9 mouse cellular contexts compared by ENCODE assay signal in genomic region chr2:93187323-93187996, GRCm38 (mm10). TPM values are rescaled to one million over a fixed set of nuclear protein-coding genes. Genes with fewer than 3 reads are reported as not detected.
A peak's percentile ranks its signal among the peaks of the same experiment; 100 is the strongest.
DNase-seq lines count a peak whose midpoint lies in the region; ATAC-seq and TF ChIP-seq lines count a peak whose summit lies in the region.
"Had no signal": no experiment of that assay in that cellular context is flagged by ENCODE, and none has a peak within 500 bp of the region (broad histone marks: within the 10 kb centered on the region; RNA-seq: fewer than 3 reads in every experiment).

Gene Trp53i11 (plus strand): TSS chr2:93187548.

- H3K36me3 ChIP-seq in forebrain, embryonic 10.5 days (replicated peaks) = no peaks in the 10 kb centered on the region
- no peaks in the 10 kb centered on the region for H3K36me3 ChIP-seq in heart, embryonic 13.5 days
- no peaks in the 10 kb centered on the region for H3K36me3 ChIP-seq in kidney, embryonic 16.5 days (ENCODE audit: insufficient read depth, low read length)
- H3K36me3 ChIP-seq in liver, embryonic 12.5 days = no peaks in the 10 kb centered on the region
- H3K36me3 ChIP-seq in myocyte (ENCODE audit: control insufficient read depth, insufficient read depth) = no peaks in the 10 kb centered on the region
- H3K36me3 ChIP-seq: G1E had no signal

- H3K9me3 ChIP-seq in forebrain, embryonic 10.5 days = no peaks in the 10 kb centered on the region
- H3K9me3 ChIP-seq in heart, embryonic 13.5 days = no peaks in the 10 kb centered on the region
- no peaks in the 10 kb centered on the region for H3K9me3 ChIP-seq in kidney, embryonic 16.5 days (ENCODE audit: low read length)
- H3K9me3 ChIP-seq in liver, embryonic 12.5 days (replicated peaks) = no peaks in the 10 kb centered on the region
- H3K9me3 ChIP-seq: G1E had no signal

- WGBS in forebrain, embryonic 10.5 days = under 1% methylated on average over 69 of the region's 69 CpGs
- WGBS in heart, embryonic 13.5 days = under 1% methylated on average over 67 of the region's 69 CpGs
- under 1% methylated on average over 63 of the region's 69 CpGs for WGBS in kidney, embryonic 16.5 days
- 1% methylated on average over 58 of the region's 69 CpGs for WGBS in liver, embryonic 12.5 days (ENCODE audit: insufficient replicate concordance)

- peak within 1 kb of the TSS; percentile 100 for H3K4me2 ChIP-seq in heart, embryonic 13.5 days
- H3K4me2 ChIP-seq in kidney, embryonic 16.5 days (replicated peaks; ENCODE audit: low read depth, low read length) = peak within 1 kb of the TSS; percentile 99
- H3K4me2 ChIP-seq in liver, embryonic 12.5 days = peak within 1 kb of the TSS; percentile 76
- peak within 1 kb of the TSS; percentile 84 for H3K4me2 ChIP-seq in myocyte (ENCODE audit: low read depth)

- peaks cover 74% of the 10 kb centered on the region for H3K27me3 ChIP-seq in forebrain, embryonic 10.5 days (ENCODE audit: poor library complexity, severe bottlenecking)
- H3K27me3 ChIP-seq in heart, embryonic 13.5 days (replicated peaks) = peaks cover 52% of the 10 kb centered on the region
- H3K27me3 ChIP-seq in kidney, embryonic 16.5 days (ENCODE audit: insufficient read depth, low read length) = peaks cover 7% of the 10 kb centered on the region; the same call in 1 of the 2 replicates
- H3K27me3 ChIP-seq in liver, embryonic 12.5 days (replicated peaks) = peaks cover 96% of the 10 kb centered on the region
- H3K27me3 ChIP-seq in myocyte (ENCODE audit: control insufficient read depth, insufficient read depth, insufficient read length) = peaks cover 39% of the 10 kb centered on the region

- H3ac ChIP-seq in myocyte (ENCODE audit: control insufficient read depth, insufficient read length) = peak within 1 kb of the TSS; percentile 12

- H3K27ac ChIP-seq in forebrain, embryonic 10.5 days = peak within 1 kb of the TSS; percentile 93
- peak within 1 kb of the TSS; percentile 59 for H3K27ac ChIP-seq in heart, embryonic 13.5 days (replicated peaks)
- H3K27ac ChIP-seq in kidney, embryonic 16.5 days (ENCODE audit: low read length) = peak within 1 kb of the TSS; percentile 69
- no peak within 1 kb of the TSS for H3K27ac ChIP-seq in liver, embryonic 12.5 days

- peak; percentile 98 for DNase-seq in B cell, adult 2 months
- peak; percentile 92 for DNase-seq in brain, adult 2 months (ENCODE audit: low read depth, low spot score)
- DNase-seq in forebrain, embryonic 10.5 days (ENCODE audit: extremely low spot score, low spot score) = peak; percentile 84
- peak; percentile 85 to 93 for DNase-seq in spleen, postnatal 4 days (ENCODE audit: low spot score in 2 of 2)

- H3K79me2 ChIP-seq in myocyte (ENCODE audit: control insufficient read depth, insufficient read depth) = no peaks in the 10 kb centered on the region

- peak within 1 kb of the TSS; percentile 86 for H3K9ac ChIP-seq in heart, embryonic 13.5 days
- H3K9ac ChIP-seq in kidney, embryonic 16.5 days (replicated peaks; ENCODE audit: low read length) = peak within 1 kb of the TSS; percentile 81
- H3K9ac ChIP-seq in liver, embryonic 12.5 days = peak within 1 kb of the TSS; percentile 18

- ATAC-seq in heart, embryonic 13.5 days (ENCODE audit: extremely low read depth, insufficient number of reproducible peaks, low FRiP score, low TSS enrichment) = peak; percentile 70
- ATAC-seq in kidney, embryonic 16.5 days (ENCODE audit: low FRiP score, low TSS enrichment) = peak; percentile 91
- ATAC-seq in liver, embryonic 12.5 days = peak; percentile 63

- H3K4me1 ChIP-seq in forebrain, embryonic 10.5 days = peaks cover 66% of the 10 kb centered on the region
- H3K4me1 ChIP-seq in heart, embryonic 13.5 days = peaks cover 28% of the 10 kb centered on the region
- peaks cover 46% of the 10 kb centered on the region for H3K4me1 ChIP-seq in kidney, embryonic 16.5 days (ENCODE audit: insufficient read depth, low read length)
- H3K4me1 ChIP-seq in liver, embryonic 12.5 days = peaks cover 15% of the 10 kb centered on the region

- peak; percentile 25 for TF ChIP-seq POLR2A in myocyte (IDR thresholded peaks at IDR 0.05; ENCODE audit: insufficient read length, low read depth)

- peak within 1 kb of the TSS; percentile 92 for H3K4me3 ChIP-seq in forebrain, embryonic 10.5 days
- H3K4me3 ChIP-seq in heart, embryonic 13.5 days = peak within 1 kb of the TSS; percentile 81
- H3K4me3 ChIP-seq in kidney, embryonic 16.5 days (ENCODE audit: low read length) = peak within 1 kb of the TSS; percentile 67
- peak within 1 kb of the TSS; percentile 54 for H3K4me3 ChIP-seq in liver, embryonic 12.5 days
- peak within 1 kb of the TSS; percentile 14 for H3K4me3 ChIP-seq in myocyte

TF ChIP-seq in myocyte, 11 proteins besides CTCF, POLR2A, EP300 and RAD21:
- TF ChIP-seq TCF3 (IDR thresholded peaks at IDR 0.05; ENCODE audit: insufficient read length, low read depth) = no peak
- TF ChIP-seq MYOD1 (IDR thresholded peaks at IDR 0.05; ENCODE audit: control insufficient read depth in 1 of 3, insufficient read length in 2 of 3, low read depth in 2 of 3) = no peak
- no peak for TF ChIP-seq CEBPB (IDR thresholded peaks at IDR 0.05; ENCODE audit: insufficient read depth, poor library complexity, severe bottlenecking)
- TF ChIP-seq E2F4 (IDR thresholded peaks at IDR 0.05; ENCODE audit: insufficient read depth) = no peak
- TF ChIP-seq SRF (IDR thresholded peaks at IDR 0.05; ENCODE audit: control insufficient read depth, insufficient read length, low read depth) = no peak
- TF ChIP-seq POLR2AphosphoS2 (IDR thresholded peaks at IDR 0.05; ENCODE audit: insufficient read length, low read depth) = no peak
- TF ChIP-seq USF1 (IDR thresholded peaks at IDR 0.05; ENCODE audit: low read depth) = no peak
- no peak for TF ChIP-seq REST (IDR thresholded peaks at IDR 0.05; ENCODE audit: insufficient read depth, insufficient read length)

RNA-seq across cellular contexts. Expression of gene Trp53i11, which starts in this region (rescaled TPM):
- 74.4 and 77.0 TPM in 2 replicates for polyA plus RNA-seq in forebrain, embryonic 10.5 days (2016; fragmentation: Nextera tagmentation; extraction: Ambion mirVana)
- polyA plus RNA-seq in heart, embryonic 13.5 days (2015; fragmentation: Nextera tagmentation; extraction: Ambion mirVana) = 24.5 TPM in 2 replicates
- 36.5 and 48.8 TPM in 2 replicates for polyA plus RNA-seq in kidney, embryonic 16.5 days (2015; fragmentation: Nextera tagmentation; extraction: Ambion mirVana)
- 2.6 and 3.2 TPM in 2 replicates for polyA plus RNA-seq in liver, embryonic 12.5 days (2016; fragmentation: Nextera tagmentation; extraction: Ambion mirVana)
- polyA plus RNA-seq in myocyte (2012; fragmentation: generic; extraction: Trizol) = 0.65 TPM
- polyA plus RNA-seq: G1E had no signal

Comparison
In these comparisons a context has a peak if more than half of its experiments do, and no peak if none do; other contexts are left out.
1. H3K4me3 ChIP-seq: peak in every context shown above with its lines; median percentile 92 in forebrain, embryonic 10.5 days; 81 in heart, embryonic 13.5 days; 67 in kidney, embryonic 16.5 days; 54 in liver, embryonic 12.5 days; 14 in myocyte.
2. H3K9ac ChIP-seq: peak in every context shown above with its lines; median percentile 86 in heart, embryonic 13.5 days; 81 in kidney, embryonic 16.5 days; 18 in liver, embryonic 12.5 days.